Mouse (Mus musculus) gastrocnemius, postnatal 25 days (tissue): Measurements from ENCODE around the gene Th. TPM values are rescaled to one million over a fixed set of nuclear protein-coding genes. Genes with fewer than 3 reads are reported as not detected.

Source experiments
- DNase-seq: peaks from one replicate; pipeline ENCODE4 v3.0.0; 2022
- long read RNA-seq, 2 experiments: library from polyadenylated mRNA; stranded (forward); transcript quantifications; one replicate each; pipeline ENCODE4 v2.0.0; 2021
- total RNA-seq, 2 experiments: library from RNA; stranded (reverse); gene quantifications; 1 replicate in 1 of 2; 2 replicates in 1 of 2; pipeline ENCODE4 v1.2.3; 2021

Th gene
- total RNA-seq, result 1 to 10 TPM in 1 of 2 experiments, not detected in 1; 2.2 TPM
- long read RNA-seq, experiment 1, result 0 reads
- long read RNA-seq, experiment 2, partial matches to known transcripts, result 1 of 1 reads
- long read RNA-seq, experiment 2, other reads (novel, unspliced or antisense), result 0 of 1 reads

DNA sequence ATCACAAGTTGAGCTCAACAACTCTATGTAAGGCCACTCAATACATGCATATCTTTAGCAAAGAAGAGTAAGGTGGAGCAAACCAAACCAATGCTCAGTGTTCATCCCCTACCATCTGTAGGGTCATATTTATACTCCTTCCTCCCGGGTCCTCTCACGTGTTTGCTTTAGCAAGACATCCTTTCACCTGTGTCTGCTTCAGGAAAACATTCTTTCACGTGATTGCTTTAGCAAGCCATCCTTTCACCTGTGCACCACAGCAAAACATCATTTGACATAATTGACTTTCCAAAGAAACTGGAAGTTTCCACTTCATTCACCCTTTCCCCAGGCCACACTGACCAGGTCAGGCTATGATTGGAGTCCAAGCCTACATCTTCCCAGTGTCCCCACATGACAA is at the start of gene Th:
Th (minus strand) TSS at position 101 of the 400 bp plus-strand sequence.
- no peak for DNase-seq

DNA sequence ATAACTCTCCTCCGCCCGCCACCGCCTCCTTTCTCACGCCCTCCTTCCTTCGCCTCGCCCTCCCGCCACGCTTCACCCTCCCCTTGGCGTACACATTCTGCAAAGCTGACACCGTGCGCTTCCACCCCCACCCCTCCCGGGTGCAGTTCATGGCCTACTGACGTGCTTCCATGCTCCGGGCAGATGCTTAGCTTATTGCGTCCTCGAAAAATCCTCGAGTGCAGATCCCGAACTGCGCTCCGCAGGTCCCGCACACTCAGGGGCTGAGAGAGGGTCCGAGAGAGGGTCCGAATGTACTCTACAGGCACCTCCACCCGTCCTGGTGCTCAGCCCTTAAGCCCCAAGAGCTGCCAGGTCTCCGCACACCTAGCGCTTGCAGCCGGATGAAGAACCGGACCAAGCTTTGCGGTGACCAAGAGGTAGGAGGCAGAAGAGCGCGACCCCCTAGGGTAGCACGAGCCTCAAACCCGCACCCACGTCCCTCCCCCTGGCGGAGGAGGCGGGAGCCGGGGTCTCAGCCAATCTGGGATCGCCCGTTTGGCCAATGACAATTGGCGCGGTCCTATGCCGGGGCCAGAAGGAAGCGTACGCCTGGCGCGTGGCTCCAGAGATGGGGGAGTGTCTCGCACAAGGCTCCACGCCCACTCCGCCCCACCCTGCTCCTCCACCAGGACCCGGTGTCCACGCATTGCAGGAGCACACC is 38.0 kb upstream of the Th start, which contains the start of gene Ascl2:
Ascl2 (minus strand) TSS at position 456 of the 703 bp plus-strand sequence.
- DNase-seq, result no peak

DNA sequence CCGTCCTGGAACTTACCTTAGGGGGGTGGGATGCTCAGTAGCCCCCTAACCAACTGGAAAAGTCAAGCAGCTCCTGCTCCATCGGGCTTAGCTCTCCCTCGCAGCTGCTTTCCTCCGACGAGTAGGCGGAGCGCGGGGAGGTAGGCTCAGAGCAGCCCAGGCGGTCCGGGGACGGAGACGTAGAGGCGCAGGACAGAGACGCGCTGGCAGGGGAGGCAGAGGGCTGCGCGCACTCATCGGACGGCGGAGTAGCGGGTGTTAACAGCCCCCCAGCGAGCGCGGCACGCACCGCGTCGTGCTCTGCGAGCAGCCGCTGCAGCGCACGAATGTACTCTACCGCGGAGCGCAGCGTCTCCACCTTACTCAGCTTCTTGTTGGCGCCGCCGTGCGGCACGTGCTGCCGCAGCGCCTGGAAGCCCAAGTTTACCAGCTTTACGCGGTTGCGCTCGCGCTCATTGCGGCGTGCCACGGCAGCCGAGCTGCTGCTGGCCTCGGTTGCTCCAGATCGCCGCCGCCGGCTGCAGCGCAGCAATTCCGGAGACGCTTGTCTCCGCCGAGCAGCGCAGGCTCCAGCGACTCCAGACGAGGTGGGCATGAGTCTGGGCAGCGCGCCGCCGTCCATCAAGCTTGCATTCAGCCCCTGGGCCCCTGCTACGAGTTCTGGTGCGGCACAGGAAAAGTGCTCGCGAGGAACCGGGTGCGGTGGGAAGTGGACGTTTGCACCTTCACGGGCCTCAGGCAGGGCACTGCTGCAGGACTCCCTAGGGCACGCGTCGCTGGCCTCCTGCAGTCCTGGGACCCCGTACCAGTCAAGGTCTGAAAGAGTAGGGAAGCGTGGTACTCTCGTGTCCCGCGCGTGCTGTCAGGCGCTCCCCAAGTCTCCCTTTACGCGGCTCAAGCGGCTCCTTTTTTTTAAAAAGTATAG is 37.2 kb upstream of the Th start:
- DNase-seq, result no peak

DNA sequence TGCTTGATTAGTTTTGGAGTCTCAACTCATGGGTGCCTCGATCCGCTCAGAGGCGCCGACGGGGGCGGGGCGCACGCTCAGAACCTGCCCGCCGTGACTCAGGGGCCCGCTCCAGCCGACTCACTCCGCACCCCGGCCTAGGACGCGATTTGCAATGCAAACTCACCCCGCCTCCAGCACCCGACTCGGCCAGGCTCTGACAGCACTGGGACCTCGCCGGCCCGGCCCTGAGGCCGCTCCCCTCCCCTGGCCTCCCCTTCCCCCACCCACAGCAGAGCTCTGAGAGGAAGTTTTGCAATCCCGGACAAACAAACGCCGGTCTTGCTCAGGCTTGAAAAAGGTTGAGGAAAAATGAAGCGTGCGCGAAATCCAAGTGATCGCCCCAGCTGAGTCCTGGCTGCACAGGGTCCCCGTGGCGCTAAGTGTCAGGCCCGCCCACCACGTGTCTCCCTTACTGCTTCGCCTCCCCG is 36.5 kb upstream of the Th start:
- DNase-seq, result peak; percentile 31

DNA sequence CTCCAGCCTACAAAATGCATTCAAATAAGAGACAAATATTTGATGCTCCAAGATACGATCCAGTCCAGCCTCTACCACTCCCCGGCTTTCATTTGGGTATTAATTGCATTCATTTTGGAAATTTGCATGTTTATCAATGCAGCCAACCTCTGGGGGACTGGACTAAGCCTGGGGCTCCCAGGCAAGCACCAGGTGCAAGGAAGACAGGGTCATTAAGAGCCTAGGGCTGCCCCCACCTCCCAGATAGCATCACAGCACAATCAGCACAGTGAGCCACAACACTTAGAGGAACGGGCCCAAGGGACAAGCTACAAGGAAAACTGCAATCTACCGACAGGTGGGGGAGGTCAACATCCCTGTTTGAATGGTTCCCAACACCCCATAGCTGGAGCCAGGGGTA is 28.8 kb upstream of the Th start:
- no peak for DNase-seq

DNA sequence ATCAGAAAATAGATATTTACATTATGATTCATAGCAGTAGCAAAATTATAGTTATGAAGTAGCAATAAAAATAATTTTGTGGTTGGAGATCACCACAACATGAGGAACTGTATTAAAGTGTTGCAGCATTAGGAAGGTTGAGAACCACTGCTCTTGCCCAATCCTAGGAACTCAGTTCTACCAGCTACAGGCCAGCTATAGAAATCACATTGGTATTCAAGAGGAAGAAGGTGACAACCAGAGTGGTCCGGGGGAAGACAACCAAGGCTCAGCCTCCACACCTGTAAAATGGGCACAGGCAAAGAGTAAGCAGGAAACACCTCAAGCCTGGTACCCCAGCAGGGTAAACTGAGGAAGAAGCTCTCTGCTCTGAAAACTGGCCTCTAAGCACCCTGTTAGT is 27.9 kb upstream of the Th start:
- no peak for DNase-seq

DNA sequence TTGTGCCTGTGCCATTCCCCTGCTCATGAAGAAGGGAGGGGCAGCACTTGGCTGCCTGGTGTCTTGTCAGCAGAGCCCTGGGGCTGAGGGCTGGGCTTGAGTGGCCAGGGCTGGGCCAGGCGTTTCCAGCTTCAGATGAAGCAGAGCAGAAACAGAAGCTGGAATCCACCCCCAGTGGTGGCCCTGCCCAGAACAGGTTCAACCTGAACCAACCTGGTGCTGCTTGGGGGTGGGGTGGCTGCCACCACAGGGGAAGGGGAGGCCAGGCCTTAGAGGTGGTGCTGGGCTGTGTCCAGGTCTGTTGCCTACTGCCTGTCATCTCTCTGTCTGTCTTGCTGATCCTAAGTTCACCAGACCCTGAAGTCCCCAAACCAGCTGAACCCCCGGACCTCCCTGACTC is 25.1 kb upstream of the Th start:
- DNase-seq, result no peak

DNA sequence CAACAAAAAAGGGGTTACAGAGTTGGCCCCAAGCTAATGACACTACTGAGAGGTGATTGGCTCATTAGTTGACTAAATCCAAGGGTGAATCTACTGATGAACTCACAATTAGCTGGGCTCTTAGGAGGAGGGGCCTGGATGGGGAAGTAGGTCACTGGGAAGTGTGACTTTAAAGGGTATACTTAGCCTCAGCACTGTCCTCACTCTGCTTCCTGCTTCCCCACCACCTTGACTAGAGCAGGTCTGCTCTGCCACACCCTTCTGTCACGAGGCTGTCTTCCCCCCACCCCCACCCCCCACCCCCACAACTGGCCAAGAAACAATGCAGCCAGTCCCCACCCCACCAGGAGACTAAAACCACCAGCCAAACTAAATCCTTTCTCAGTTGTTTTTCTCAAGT is 18.6 kb upstream of the Th start:
- DNase-seq, result no peak

DNA sequence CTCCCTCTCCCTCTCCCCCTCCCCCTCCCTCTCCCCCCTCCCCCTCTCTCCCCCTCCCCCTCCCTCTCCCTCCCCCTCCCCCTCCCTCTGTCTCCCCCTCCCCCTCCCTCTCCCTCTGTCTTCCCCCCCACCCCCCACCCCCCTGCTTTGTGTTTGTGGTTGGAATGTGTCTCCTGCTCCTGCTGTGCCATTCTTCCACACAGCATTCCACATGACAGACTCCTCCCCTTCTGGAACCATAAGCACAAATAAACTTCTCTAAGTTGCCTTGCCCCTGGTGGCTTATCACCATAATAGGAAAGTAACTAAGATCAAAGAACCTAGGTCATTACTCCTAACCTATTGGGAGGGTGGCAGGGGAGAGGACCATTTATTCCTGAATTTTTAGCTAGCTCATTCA is 6.7 kb upstream of the Th start:
- no peak for DNase-seq

DNA sequence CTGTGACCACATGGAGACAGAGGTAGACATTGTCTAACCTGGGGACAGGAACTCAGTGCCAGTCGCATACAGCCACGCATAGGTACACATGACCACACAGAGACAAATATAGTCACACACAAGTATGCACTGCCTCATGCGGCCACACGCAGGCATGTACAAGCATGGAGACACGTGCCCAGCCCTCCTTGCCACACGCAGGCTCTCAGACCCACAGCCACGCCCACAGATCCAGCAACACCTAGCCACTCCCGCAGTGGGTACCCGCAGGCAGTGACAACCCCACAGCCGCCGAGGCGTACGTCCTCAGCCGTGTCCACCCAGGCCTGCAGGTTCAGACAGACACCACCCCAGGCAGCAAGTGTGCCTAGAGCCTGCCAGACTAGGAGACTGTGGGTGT is 4.8 kb upstream of the Th start:
- no peak for DNase-seq

DNA sequence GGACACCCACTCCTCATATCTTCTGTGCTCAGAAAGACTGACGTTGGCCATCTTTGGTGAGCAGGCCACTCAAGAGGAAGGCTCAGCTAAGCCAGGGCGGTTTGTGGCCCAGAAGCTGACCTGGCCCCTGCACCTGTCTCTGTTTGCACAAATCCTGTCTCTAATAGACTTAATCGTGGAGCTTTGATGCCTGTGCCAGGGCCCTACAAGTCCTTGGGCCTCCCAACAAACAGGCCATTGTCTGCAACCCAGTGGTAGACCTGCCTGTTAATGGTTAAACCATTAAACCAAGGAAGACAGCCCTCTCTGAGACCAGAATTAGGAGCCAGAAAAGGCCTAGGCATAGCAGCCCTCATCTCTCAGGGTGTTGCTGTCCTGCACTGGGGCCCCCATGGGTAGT is 1.5 kb upstream of the Th start:
- no peak for DNase-seq

DNA sequence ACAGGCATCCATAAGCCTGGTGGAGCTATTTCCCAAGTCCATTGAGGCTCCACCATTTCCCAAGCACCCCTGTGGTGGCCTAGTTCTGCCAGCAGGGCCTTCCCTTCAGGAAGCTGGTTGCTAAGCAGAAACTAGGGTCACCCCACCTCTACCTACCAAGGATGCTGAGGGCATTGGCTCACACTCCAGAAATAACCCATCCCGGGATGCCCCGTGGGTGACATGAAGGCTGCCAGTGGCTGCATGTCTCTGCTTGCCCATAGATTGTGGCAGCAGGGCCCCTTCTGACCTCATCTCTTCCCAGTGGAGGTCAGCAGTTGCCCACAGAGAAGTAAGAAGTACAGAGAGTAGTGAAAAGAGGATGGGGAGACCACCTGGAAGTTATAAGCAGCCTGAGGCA is 1.4 kb downstream of the Th start:
- no peak for DNase-seq

DNA sequence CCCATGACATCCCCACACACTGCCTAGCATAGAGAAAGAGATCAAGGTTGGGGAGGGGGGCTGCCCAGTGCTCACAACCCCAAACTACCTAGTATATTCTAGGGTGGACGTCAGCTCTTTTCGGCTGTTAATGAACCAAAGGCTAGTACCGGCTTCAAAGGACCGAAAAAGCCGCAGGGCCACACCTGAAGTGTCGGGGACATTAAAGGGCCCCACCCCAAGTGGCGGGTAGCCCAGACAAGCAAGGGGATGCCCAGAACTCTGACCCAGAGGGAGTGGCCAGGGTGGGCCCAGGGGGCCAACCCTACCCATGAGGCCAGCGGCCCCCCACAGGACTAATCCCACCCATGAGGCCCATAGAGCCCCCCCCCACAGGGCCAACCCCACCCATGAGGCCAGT is 3.6 kb downstream of the Th start:
- DNase-seq, result no peak

DNA sequence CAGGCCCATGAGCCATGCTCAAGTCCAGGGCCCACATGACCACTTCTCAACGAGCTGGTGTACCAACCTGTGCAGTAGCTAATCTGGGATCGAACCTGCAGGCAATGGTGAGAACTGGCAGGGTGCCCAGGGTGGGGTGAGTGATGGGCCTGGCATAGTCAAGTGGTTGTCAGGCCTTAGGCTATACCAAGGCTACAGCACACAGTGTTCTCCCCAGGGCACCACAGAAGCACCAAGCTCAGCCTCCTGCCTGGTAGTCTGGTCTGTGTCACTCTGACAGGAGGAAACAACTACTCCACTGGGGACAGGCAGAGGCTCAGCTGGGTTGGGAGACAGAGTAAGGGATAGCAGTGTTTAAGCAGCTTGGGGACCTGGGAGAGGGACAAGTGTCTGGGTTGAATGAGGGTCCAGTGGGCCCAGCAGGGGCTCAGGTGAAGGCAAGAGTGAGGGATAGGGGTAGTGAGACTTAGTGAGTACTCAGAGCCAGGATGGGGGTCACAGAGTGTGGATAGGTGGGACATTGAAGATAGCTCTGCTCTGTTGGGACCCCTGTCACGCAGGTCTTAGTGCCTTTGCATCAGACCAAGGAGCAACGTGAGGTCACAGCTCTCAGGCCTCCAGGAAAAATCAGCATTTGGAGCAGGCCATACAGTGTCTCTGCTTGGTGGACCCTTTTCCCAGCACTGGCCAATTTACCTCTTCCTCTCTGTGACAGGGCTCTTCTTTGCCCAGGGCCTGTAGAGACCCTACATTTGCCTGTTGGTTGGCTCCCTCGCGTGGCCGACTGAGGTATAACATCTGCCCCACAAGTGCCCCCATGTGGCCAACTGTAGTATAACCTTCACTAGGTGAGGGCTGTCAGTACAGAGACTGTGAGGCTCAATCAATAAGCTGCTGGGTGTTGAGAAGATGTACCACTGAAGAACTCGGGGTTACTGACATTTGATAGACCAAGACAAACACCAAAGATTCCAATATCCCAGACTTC is 12.0 kb downstream of the Th start:
- DNase-seq, result peak; percentile 50

DNA sequence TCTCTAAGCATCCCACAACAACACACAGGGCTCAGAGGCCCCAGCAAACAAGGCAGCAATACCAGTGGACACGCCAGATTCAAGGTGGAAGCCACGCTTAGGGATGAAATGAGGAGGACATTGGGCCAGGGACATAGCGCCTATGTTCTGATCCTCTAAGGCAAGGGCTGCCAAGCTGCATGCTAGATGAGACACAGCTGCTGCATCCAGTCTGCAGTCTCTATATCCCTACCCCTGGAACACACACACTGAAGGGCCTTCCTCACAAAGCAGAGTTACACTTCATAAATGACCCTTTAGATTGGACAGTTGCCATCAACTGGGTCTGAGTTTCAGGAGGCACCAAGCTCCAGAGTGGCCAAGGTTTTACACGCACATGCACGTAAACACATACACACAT is 13.3 kb downstream of the Th start:
- no peak for DNase-seq

DNA sequence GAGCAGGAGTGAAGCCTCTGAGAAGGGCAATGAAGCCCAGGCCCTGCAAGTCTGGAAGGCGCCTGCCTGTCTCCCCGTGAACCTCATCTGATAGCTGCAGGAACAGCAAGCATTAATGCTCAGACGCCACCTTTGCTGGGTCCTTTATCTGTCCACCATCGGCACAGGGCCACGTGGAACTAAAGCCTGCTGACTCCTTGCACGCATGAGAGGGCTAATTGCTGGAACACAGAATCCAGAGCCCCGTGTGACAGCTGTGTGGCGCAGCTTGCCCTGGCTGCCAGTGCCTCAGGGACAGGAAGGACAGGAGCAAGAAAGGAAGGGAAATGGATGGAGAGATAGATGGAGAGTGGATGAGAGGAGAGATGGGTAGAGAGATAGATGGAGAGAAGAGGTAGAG is 14.8 kb downstream of the Th start:
- DNase-seq, result no peak

DNA sequence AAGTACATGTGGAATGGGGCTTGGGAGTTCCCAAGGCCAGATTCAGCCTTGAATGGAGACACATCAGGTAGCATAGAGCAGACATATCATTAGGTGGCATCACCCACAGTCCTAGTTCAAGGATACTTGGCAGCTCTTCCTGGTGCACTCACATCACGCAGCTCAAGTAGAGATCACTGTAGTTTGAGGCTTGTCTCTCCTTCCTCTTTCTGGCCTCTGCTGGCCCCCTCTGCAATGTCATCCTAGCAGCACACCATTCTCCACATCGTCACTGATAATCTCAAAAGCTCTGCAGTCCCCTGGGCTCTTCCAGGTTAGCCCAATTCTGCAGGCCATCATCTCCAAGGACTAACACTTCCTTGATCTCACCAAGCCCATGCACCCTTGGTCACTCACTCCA is 19.2 kb downstream of the Th start:
- no peak for DNase-seq

DNA sequence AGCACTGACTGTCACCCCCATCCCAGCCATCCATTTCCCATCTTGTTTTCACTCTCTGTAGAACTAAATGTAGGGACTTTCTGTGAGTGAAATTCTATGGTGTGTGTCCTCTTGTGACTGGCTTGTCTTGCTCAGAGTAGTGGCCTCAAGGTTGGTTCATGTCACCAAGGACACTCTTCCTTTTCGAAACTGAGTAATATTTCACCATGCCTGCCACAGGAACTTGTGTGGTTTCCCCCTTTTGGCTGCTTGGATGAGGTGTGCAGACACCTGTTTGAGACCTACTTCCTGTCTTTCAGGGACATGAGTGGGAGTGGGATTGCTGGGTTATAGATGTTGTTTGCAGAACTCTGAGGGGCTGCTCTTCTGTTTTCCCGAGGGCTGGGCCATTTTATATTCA is 20.8 kb downstream of the Th start:
- DNase-seq, result no peak

DNA sequence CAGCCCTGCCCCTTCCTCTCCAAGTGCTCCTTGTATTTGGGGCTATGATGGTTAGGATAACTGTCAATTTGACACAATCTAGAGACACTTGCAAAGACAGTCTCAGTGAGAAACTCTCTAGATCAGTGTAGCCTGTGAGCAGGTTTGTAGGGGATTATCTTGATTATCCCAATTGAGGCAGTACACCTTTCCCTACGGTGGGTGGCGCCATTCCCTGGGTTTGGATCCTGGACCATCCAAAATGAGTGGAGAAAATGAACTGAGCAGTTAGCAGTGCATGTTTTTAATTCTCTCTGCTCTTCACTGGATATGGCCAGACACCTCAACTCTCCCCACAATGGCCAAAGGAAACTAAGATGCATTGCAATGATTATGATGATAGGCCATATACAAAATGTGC is 21.3 kb downstream of the Th start:
- DNase-seq, result no peak

DNA sequence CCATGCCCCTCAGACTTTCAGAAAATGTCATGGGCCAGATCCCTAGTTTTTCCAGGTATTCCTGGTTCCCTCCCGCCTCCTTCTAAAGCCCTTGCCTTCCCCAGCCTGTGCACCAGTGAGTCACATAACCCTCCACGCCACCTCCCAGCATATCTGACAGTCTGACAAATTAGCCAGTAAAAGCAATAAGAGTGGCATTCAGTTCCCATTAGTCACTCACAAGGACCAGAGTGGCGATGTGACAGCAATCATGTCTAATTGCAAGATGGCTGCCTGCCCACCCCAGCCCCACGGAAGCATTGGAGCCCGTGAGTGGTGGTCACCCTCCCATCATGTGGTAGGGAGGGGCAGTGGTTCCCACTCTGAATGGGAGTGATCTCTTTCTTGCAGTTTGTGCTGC is 25.3 kb downstream of the Th start:
- no peak for DNase-seq

DNA sequence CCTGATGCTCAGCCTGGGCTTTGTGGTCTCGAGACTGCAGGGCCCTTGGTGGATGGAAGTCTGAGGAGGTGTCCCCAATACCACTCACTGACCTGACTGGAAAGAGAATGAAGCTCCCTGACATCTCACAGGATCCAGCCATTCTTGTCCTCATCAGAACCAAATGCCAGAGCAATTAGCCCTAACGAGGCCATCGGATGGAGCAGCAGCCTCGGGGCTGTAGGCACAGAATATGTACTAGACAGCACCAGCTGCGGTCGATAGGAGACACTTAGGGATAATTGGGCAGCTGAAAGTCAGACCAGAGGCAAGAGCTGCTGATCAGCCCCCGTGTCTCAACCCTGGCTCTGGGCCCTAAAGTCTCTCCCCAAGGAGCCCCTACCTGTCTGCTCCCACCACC is 26.6 kb downstream of the Th start:
- no peak for DNase-seq

DNA sequence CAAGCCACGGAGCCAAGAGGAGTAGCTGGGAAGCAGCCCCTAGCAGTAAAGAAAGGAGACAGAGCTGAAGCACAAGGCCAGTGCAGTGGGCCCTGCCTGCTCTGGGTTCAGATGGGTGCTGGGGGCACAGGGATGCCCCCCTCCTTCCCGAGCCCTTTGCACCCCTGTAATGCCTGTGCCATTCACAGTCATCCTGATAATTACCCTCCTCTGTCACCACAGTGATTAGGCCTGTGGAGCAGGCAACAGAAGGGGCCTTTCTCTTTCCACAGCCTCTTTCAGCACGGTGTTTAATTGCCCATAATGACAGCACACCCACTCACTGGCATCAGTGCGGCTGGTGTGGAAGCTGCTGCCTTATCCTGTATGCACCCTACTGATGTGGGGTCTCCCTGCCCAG is 28.0 kb downstream of the Th start:
- no peak for DNase-seq
